Mouse (Mus musculus) liver, embryonic 14.5 days (tissue): ENCODE measurements around the gene 4930548H24Rik. TPM values are rescaled to one million over a fixed set of nuclear protein-coding genes. Genes with fewer than 3 reads are reported as not detected.
"Not testable (repeated sequence)": the region's sequence is repeated elsewhere in the genome, so short reads cannot be mapped to it uniquely, and the experiment has no call there.

Source experiments
- ATAC-seq: fragments of 200-750 bp; cut with Nextera tagmentation; 2 replicates; pipeline ENCODE4 v1.8.0; 2017; ENCODE audit warnings: moderate number of reproducible peaks, mild to moderate bottlenecking, moderate library complexity; ENCODE audit not compliant: insufficient read depth
- DNase-seq, 3 experiments: peaks; one replicate each; pipeline ENCODE4 v3.0.0-alpha.2; 2012 to 2013; ENCODE audit warnings: low read depth in 3 of 3, low spot score in 3 of 3
- H3K27ac ChIP-seq: fragments of 300-500 bp; sonication (generic); 2 replicates; pipeline ENCODE4 v1.5.1; 2014; ENCODE audit warnings: moderate library complexity, mild to moderate bottlenecking, control low read depth, inconsistent platforms
- H3K27me3 ChIP-seq: fragments of 300-500 bp; sonication (generic); 2 replicates; pipeline ENCODE4 v1.6.1; 2014; ENCODE audit warnings: mild to moderate bottlenecking, low read length, moderate library complexity; ENCODE audit not compliant: control insufficient read depth, insufficient read depth
- H3K36me3 ChIP-seq: fragments of 300-500 bp; sonication (generic); replicated peaks from 2 replicates; pipeline ENCODE4 v1.6.1; 2014; ENCODE audit warnings: low read depth; ENCODE audit not compliant: control insufficient read depth, insufficient read depth
- H3K4me1 ChIP-seq, 2 experiments: fragments of 200-500 bp in 1 of 2; fragments of 300-500 bp in 1 of 2; sonication (generic) in 1 of 2; replicated peaks; 2 replicates each; pipeline ENCODE4 v1.6.1; 2012 to 2014; ENCODE audit warnings: antibody characterized with exemption in 1 of 2, inconsistent platforms in 1 of 2, low read length in 1 of 2; ENCODE audit not compliant: control insufficient read depth in 2 of 2, insufficient read depth in 2 of 2
- H3K4me2 ChIP-seq: fragments of 300-500 bp; sonication (generic); 2 replicates; pipeline ENCODE4 v1.6.1; 2014; ENCODE audit warnings: low read depth, mild to moderate bottlenecking, control low read depth, moderate library complexity
- H3K4me3 ChIP-seq, 2 experiments: fragments of 200-500 bp in 1 of 2; fragments of 300-500 bp in 1 of 2; sonication (generic) in 1 of 2; 2 replicates each; pipeline ENCODE4 v1.5.1; 2012 to 2014; ENCODE audit warnings: low read depth in 2 of 2, low read length in 2 of 2, mild to moderate bottlenecking in 2 of 2, control low read depth in 1 of 2, inconsistent platforms in 1 of 2, moderate library complexity in 1 of 2; ENCODE audit not compliant: insufficient read depth in 1 of 2
- H3K9ac ChIP-seq: fragments of 300-500 bp; sonication (generic); replicated peaks from 2 replicates; pipeline ENCODE4 v1.6.1; 2014; ENCODE audit warnings: mild to moderate bottlenecking, control low read depth, moderate library complexity
- H3K9me3 ChIP-seq: fragments of 300-500 bp; sonication (generic); 2 replicates; pipeline ENCODE4 v1.6.1; 2016; ENCODE audit warnings: low read length, mixed read lengths; ENCODE audit not compliant: control insufficient read depth
- CTCF ChIP-seq: IDR thresholded peaks from 2 replicates; pipeline ENCODE4 v1.5.1; 2016; ENCODE audit warnings: antibody characterized with exemption, low read depth, control low read depth
- EP300 ChIP-seq: IDR thresholded peaks from 2 replicates; pipeline ENCODE4 v1.6.1; 2016; ENCODE audit warnings: antibody characterized with exemption, low read depth
- WGBS: fragments of 180-500 bp; shearing (Covaris S2); extraction: QIAGEN DNeasy Blood & Tissue Kit; methylation state at CpG from one replicate; pipeline ENCODE4 v1.1.7; 2014; ENCODE audit not compliant: insufficient replicate concordance; 5-methylcytosine and 5-hydroxymethylcytosine counted together
- polyA plus RNA-seq, 2 experiments: library from polyadenylated mRNA; depleted of rRNA in 1 of 2; stranded (reverse) in 1 of 2; unstranded in 1 of 2; fragments of >200 nt; fragmentation: Nextera tagmentation in 1 of 2; extraction: Ambion mirVana in 1 of 2; gene quantifications; 2 replicates each; pipeline versions ENCODE4 v1.2.1 to v1.2.3; 2012 to 2014

The 4930548H24Rik gene
- polyA plus RNA-seq, 2 experiments: 0.02 TPM; not detected in 1

GRCm38 (mm10) chr5:31520556-31520955, 35.0 kb downstream of the 4930548H24Rik start:
- no peaks in the 10 kb centered on the region for H3K27me3 ChIP-seq
- H3K27ac ChIP-seq: no peak overlapping the region
- no peak overlapping the region for H3K9ac ChIP-seq
- DNase-seq (no peak), ATAC-seq (no peak)
- WGBS: 78% methylated on average over 6 of the region's 6 CpGs
- H3K4me2 ChIP-seq: no peak overlapping the region
- TF ChIP-seq EP300 (no peak), CTCF (no peak)
- H3K36me3 ChIP-seq: peaks cover 8% of the 10 kb centered on the region
- no peak overlapping the region for H3K4me3 ChIP-seq
- no peaks in the 10 kb centered on the region for H3K9me3 ChIP-seq
- H3K4me1 ChIP-seq: peaks cover 2 to 3% of the 10 kb centered on the region in 2 experiments

- H3K4me1 ChIP-seq: peaks cover 12 to 14% of the 10 kb centered on the region in 2 experiments
- peak; percentile 87 for ATAC-seq
- under 1% methylated on average over 28 of the region's 28 CpGs for WGBS
Measured at GRCm38 (mm10) chr5:31526354-31527116, 41.0 kb downstream of the 4930548H24Rik start, which contains the start of gene Slc4a1ap. Gene Slc4a1ap, plus strand, starts transcription at chr5:31526995.

GRCm38 (mm10) chr5:31527117-31527680, 41.7 kb downstream of the 4930548H24Rik start:
- Histone ChIP-seq H3K27me3 (no peaks in the 10 kb centered on the region), H3K4me3 (peak overlapping the region; percentile 86 to 94), H3K9me3 (no peaks in the 10 kb centered on the region), H3K27ac (no peak overlapping the region), H3K4me1 (peaks cover 12 to 14% of the 10 kb centered on the region in 2 experiments), H3K4me2 (peak overlapping the region; percentile 83), H3K36me3 (peaks cover 13% of the 10 kb centered on the region), H3K9ac (peak overlapping the region; percentile 83)
- ATAC-seq (peak; percentile 33), DNase-seq (peak in 2 of 3 experiments; percentile 22 to 23)
- TF ChIP-seq CTCF: no peak
- TF ChIP-seq EP300: no peak
- WGBS: 2% methylated on average over 40 of the region's 40 CpGs

More at GRCm38 (mm10) chr5:31526354-31527116, 41.0 kb downstream of the 4930548H24Rik start, which contains the start of gene Slc4a1ap:
- no peak for TF ChIP-seq CTCF
- peak; percentile 15; the same call in 1 of the 2 replicates for TF ChIP-seq EP300
- Histone ChIP-seq H3K9ac (peak within 1 kb of the TSS; percentile 83), H3K9me3 (no peaks in the 10 kb centered on the region), H3K36me3 (peaks cover 8% of the 10 kb centered on the region), H3K4me2 (peak within 1 kb of the TSS; percentile 83), H3K27me3 (no peaks in the 10 kb centered on the region), H3K27ac (peak within 1 kb of the TSS; percentile 24), H3K4me3 (peak within 1 kb of the TSS; percentile 86 to 94)
- peak; percentile 60 to 70 (median 68) for DNase-seq

GRCm38 (mm10) chr5:31527707-31528106, 42.2 kb downstream of the 4930548H24Rik start, which contains the start of gene Supt7l:
Gene Supt7l, minus strand, starts transcription at chr5:31527807.
- H3K4me3 ChIP-seq: peak within 1 kb of the TSS; percentile 86 to 94
- WGBS: 64% methylated on average over 11 of the region's 11 CpGs
- peak within 1 kb of the TSS; percentile 83 for H3K9ac ChIP-seq
- DNase-seq, ATAC-seq, H3K27me3 ChIP-seq, H3K9me3 ChIP-seq: not testable (repeated sequence)
- peak within 1 kb of the TSS; percentile 24 for H3K27ac ChIP-seq
- H3K4me1 ChIP-seq: peaks cover 12 to 14% of the 10 kb centered on the region in 2 experiments
- H3K4me2 ChIP-seq: peak within 1 kb of the TSS; percentile 83
- peaks cover 18% of the 10 kb centered on the region for H3K36me3 ChIP-seq

- peak overlapping the region; percentile 83 for H3K4me2 ChIP-seq
- no peak overlapping the region for H3K27ac ChIP-seq
- peaks cover 20% of the 10 kb centered on the region for H3K36me3 ChIP-seq
- no peak overlapping the region for H3K9ac ChIP-seq
- DNase-seq (peak in 2 of 3 experiments; percentile 11 to 26), ATAC-seq (no peak)
- H3K27me3 ChIP-seq: no peaks in the 10 kb centered on the region
- no peak overlapping the region for H3K4me3 ChIP-seq
- 22% methylated on average over 2 of the region's 2 CpGs for WGBS
- no peaks in the 10 kb centered on the region for H3K9me3 ChIP-seq
- TF ChIP-seq CTCF (no peak), EP300 (no peak)
- H3K4me1 ChIP-seq: peaks cover 12 to 14% of the 10 kb centered on the region in 2 experiments
Measured at GRCm38 (mm10) chr5:31528560-31528959, 43.0 kb downstream of the 4930548H24Rik start.
